Mouse (Mus musculus) lung, adult 2 months (tissue): ENCODE results near the gene Dhx37. TPM values are rescaled to one million over a fixed set of nuclear protein-coding genes. Genes with fewer than 3 reads are reported as not detected.

Experiments
- DNase-seq: peaks from one replicate; pipeline ENCODE4 v3.0.0; 2022
- H3K4me1 ChIP-seq: fragments of 200-500 bp; 2 replicates; pipeline ENCODE4 v1.6.1; 2011; ENCODE audit warnings: low read length; ENCODE audit not compliant: control insufficient read depth, insufficient read depth
- H3K4me3 ChIP-seq: fragments of 200-500 bp; replicated peaks from 2 replicates; pipeline ENCODE3; 2011; ENCODE audit warnings: low read depth, mild to moderate bottlenecking, control low read depth, low read length; ENCODE audit errors: extremely low read depth
- CTCF ChIP-seq: fragments of 200-500 bp; IDR thresholded peaks from 2 replicates; pipeline ENCODE4 v1.5.1; 2011; ENCODE audit warnings: mild to moderate bottlenecking, low read length, control low read depth; ENCODE audit not compliant: insufficient read depth
- POLR2A ChIP-seq: fragments of 200-500 bp; IDR thresholded peaks from 2 replicates; pipeline ENCODE4 v1.6.1; 2011; ENCODE audit warnings: low read depth, mild to moderate bottlenecking, control low read depth, low read length, borderline replicate concordance; ENCODE audit errors: extremely low read depth
- WGBS: fragments of 180-500 bp; shearing (Covaris S2); methylation state at CpG from one replicate; pipeline ENCODE4 v1.1.7; 2018; 5-methylcytosine and 5-hydroxymethylcytosine counted together
- polyA plus RNA-seq: library from polyadenylated mRNA; depleted of rRNA; stranded (reverse); fragments of >200 nt; gene quantifications from 2 replicates; pipeline ENCODE4 v1.2.3, GENCODE M21; 2012; rRNA removed

The Dhx37 gene
- polyA plus RNA-seq, 1 experiment = 13.4 TPM

- TF ChIP-seq POLR2A = no peak
- TF ChIP-seq CTCF = no peak
- WGBS = 67% methylated on average over 5 of the region's 5 CpGs
- Histone ChIP-seq H3K4me1 (no peaks in the 10 kb centered on the region), H3K4me3 (no peak overlapping the region)
- no peak for DNase-seq
Observed at GRCm38 (mm10) chr5:125368156-125368555, 65.8 kb downstream of the Dhx37 start.

DNA sequence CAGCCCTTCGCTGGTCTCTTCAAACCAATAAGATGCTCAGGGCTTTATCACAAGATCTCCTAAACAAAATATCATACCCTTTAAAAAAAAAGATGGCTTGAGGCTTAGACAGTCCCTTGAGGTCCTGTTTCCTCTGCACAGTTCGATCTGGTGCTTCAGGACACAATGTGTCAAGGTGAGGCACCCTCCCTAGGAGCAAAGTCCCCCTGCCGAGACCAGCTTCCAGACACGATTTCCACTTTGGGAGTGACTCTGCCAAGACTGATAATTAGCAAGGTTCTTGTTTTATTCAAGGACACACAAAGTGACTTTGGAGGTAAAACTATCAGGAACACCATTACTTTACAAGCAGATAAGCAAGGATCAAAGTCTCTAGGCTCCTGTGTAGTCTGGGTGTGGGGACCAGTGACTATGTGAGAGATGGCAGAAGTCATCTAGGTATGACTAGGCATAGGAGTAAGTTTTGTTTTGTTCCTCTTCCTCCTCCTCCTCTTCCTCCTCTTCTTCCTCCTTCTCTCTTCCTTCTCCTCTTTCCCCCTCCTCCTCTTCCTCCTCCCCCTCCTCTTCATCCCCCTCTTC lies 69.0 kb downstream of the Dhx37 start:
- no peak for DNase-seq
- no peaks in the 10 kb centered on the region for H3K4me1 ChIP-seq
- TF ChIP-seq POLR2A (no peak), CTCF (no peak)
- H3K4me3 ChIP-seq = no peak overlapping the region
- WGBS = 77% methylated on average over 4 of the region's 4 CpGs

DNA sequence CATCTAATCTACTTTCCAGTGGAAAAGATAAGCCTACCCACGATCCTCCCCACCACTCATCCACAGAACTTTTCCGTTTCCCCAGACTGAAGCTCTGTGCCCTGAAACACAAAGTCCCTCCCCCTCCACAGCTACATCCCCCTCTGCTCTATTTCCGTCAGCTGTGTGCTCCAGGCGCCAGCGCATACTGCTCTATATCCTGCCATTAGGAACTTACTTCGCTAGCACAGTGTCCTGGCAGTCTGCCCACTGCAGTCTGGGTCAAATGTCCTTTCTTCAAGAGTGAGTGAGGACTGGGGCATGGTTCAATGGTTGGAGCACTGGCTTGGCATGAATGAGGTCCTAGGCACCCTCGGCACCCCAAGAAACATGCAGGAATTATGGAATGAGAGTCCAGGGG lies 70.0 kb downstream of the Dhx37 start:
- DNase-seq = no peak
- WGBS = 35% methylated on average over 7 of the region's 7 CpGs
- Histone ChIP-seq H3K4me1 (no peaks in the 10 kb centered on the region), H3K4me3 (no peak overlapping the region)
- TF ChIP-seq CTCF (no peak), POLR2A (no peak)

Other genes starting within 250 kb of the Dhx37 start
- gene Scarb1, start 93.0 kb downstream of the Dhx37 start, polyA plus RNA-seq = 173 and 196 TPM in 2 replicates
- gene Gm10382, start 44.8 kb downstream of the Dhx37 start, polyA plus RNA-seq = 0.20 and 0.25 TPM in 2 replicates
- gene Ubc, start 43.9 kb downstream of the Dhx37 start, polyA plus RNA-seq = 705 and 874 TPM in 2 replicates
- gene Bri3bp, start 7.4 kb upstream of the Dhx37 start, polyA plus RNA-seq = 5.0 and 8.2 TPM in 2 replicates
- 53.0 and 58.6 TPM in 2 replicates for gene Aacs, start 41.7 kb upstream of the Dhx37 start, polyA plus RNA-seq
- gene Tmem132b, start 97.7 kb upstream of the Dhx37 start, polyA plus RNA-seq = 0.05 and 0.18 TPM in 2 replicates